Mouse (Mus musculus): Measurements from ENCODE around the gene Pgm3. TPM values are rescaled to one million over a fixed set of nuclear protein-coding genes. Genes with fewer than 3 reads are reported as not detected.

The Pgm3 gene
- polyA plus RNA-seq, 1 experiment from 2014 or later, result 20.3 TPM

GRCm38 (mm10) chr9:86554641-86555040 is 17.0 kb downstream of the Pgm3 start:
- H3K9me3 ChIP-seq (ENCODE audit: control insufficient read depth, low read length), result no peaks in the 10 kb centered on the region
- H3K4me1 ChIP-seq (ENCODE audit: control insufficient read depth in 2 of 2, insufficient read depth in 2 of 2, low read length in 2 of 2), result no peaks in the 10 kb centered on the region
- H3K4me2 ChIP-seq (ENCODE audit: low read length), result no peak overlapping the region
- H3K27ac ChIP-seq (replicated peaks in 1 of 2; ENCODE audit: control insufficient read depth in 1 of 2, insufficient read depth in 1 of 2, low read depth in 2 of 2, low read length in 2 of 2), result no peak overlapping the region
- 90% methylated on average over 4 of the region's 4 CpGs for WGBS
- H3K4me3 ChIP-seq (ENCODE audit: control insufficient read depth in 1 of 2, insufficient read depth in 1 of 2, low read depth in 1 of 2, low read length in 2 of 2), result no peak overlapping the region
- peaks cover 94% of the 10 kb centered on the region for H3K36me3 ChIP-seq (ENCODE audit: control insufficient read depth, insufficient read depth, low read length)
- no peaks in the 10 kb centered on the region for H3K27me3 ChIP-seq (ENCODE audit: control insufficient read depth, insufficient read depth, low read length)
- no peak overlapping the region for H3K9ac ChIP-seq (ENCODE audit: low read length)
- ATAC-seq (ENCODE audit: insufficient number of reproducible peaks, insufficient read depth, low FRiP score, low read depth), result no peak

DNA sequence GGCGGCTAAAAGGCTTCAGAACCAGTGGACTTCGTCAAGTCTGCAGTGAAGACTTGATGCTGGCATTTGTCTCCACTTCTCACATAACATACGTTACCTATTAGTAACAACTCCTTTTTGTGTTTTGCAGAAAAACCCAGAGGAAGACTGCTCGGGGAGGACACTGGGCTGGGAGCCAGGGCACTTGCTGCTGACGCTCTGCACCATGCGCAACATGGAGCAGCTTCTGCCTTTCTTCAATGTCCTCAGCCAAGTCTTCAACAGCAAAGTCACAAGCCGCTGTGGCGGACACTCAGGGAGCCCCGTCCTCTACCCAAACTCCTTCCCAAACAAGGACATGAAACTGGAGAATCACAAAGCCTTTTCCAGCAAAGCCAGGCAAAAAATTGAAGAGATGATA is 17.8 kb downstream of the Pgm3 start:
- Histone ChIP-seq H3K36me3 (ENCODE audit: control insufficient read depth, insufficient read depth, low read length) (peaks cover 93% of the 10 kb centered on the region), H3K9me3 (ENCODE audit: control insufficient read depth, low read length) (no peaks in the 10 kb centered on the region), H3K9ac (ENCODE audit: low read length) (no peak overlapping the region), H3K27me3 (ENCODE audit: control insufficient read depth, insufficient read depth, low read length) (no peaks in the 10 kb centered on the region), H3K4me2 (ENCODE audit: low read length) (no peak overlapping the region), H3K4me3 (ENCODE audit: control insufficient read depth in 1 of 2, insufficient read depth in 1 of 2, low read depth in 1 of 2, low read length in 2 of 2) (no peak overlapping the region), H3K27ac (replicated peaks in 1 of 2; ENCODE audit: control insufficient read depth in 1 of 2, insufficient read depth in 1 of 2, low read depth in 2 of 2, low read length in 2 of 2) (no peak overlapping the region), H3K4me1 (ENCODE audit: control insufficient read depth in 2 of 2, insufficient read depth in 2 of 2, low read length in 2 of 2) (no peaks in the 10 kb centered on the region)
- WGBS, result 79% methylated on average over 9 of the region's 9 CpGs
- no peak for ATAC-seq (ENCODE audit: insufficient number of reproducible peaks, insufficient read depth, low FRiP score, low read depth)

GRCm38 (mm10) chr9:86550717-86551116 is 20.9 kb downstream of the Pgm3 start:
- 88% methylated on average over 3 of the region's 3 CpGs for WGBS

GRCm38 (mm10) chr9:86549637-86550162 is 21.9 kb downstream of the Pgm3 start:
- no peak overlapping the region for H3K4me3 ChIP-seq (ENCODE audit: control insufficient read depth in 1 of 2, insufficient read depth in 1 of 2, low read depth in 1 of 2, low read length in 2 of 2)
- H3K36me3 ChIP-seq (ENCODE audit: control insufficient read depth, insufficient read depth, low read length), result peaks cover 86% of the 10 kb centered on the region
- 73% methylated on average over 5 of the region's 5 CpGs for WGBS
- H3K9ac ChIP-seq (ENCODE audit: low read length), result no peak overlapping the region
- H3K4me2 ChIP-seq (ENCODE audit: low read length), result no peak overlapping the region
- H3K4me1 ChIP-seq (ENCODE audit: control insufficient read depth in 2 of 2, insufficient read depth in 2 of 2, low read length in 2 of 2), result no peaks in the 10 kb centered on the region
- H3K27me3 ChIP-seq (ENCODE audit: control insufficient read depth, insufficient read depth, low read length), result no peaks in the 10 kb centered on the region
- ATAC-seq (ENCODE audit: insufficient number of reproducible peaks, insufficient read depth, low FRiP score, low read depth), result no peak
- H3K27ac ChIP-seq (replicated peaks in 1 of 2; ENCODE audit: control insufficient read depth in 1 of 2, insufficient read depth in 1 of 2, low read depth in 2 of 2, low read length in 2 of 2), result no peak overlapping the region
- no peaks in the 10 kb centered on the region for H3K9me3 ChIP-seq (ENCODE audit: control insufficient read depth, low read length)

More at GRCm38 (mm10) chr9:86550717-86551116, 20.9 kb downstream of the Pgm3 start:
- ATAC-seq (ENCODE audit: insufficient number of reproducible peaks, insufficient read depth, low FRiP score, low read depth), result no peak
- H3K9ac ChIP-seq (ENCODE audit: low read length), result no peak overlapping the region
- H3K4me2 ChIP-seq (ENCODE audit: low read length), result no peak overlapping the region
- H3K4me3 ChIP-seq (ENCODE audit: control insufficient read depth in 1 of 2, insufficient read depth in 1 of 2, low read depth in 1 of 2, low read length in 2 of 2), result no peak overlapping the region
- H3K4me1 ChIP-seq (ENCODE audit: control insufficient read depth in 2 of 2, insufficient read depth in 2 of 2, low read length in 2 of 2), result no peaks in the 10 kb centered on the region
- peaks cover 86% of the 10 kb centered on the region for H3K36me3 ChIP-seq (ENCODE audit: control insufficient read depth, insufficient read depth, low read length)
- H3K27me3 ChIP-seq (ENCODE audit: control insufficient read depth, insufficient read depth, low read length), result no peaks in the 10 kb centered on the region
- no peaks in the 10 kb centered on the region for H3K9me3 ChIP-seq (ENCODE audit: control insufficient read depth, low read length)
- H3K27ac ChIP-seq (replicated peaks in 1 of 2; ENCODE audit: control insufficient read depth in 1 of 2, insufficient read depth in 1 of 2, low read depth in 2 of 2, low read length in 2 of 2), result no peak overlapping the region

DNA sequence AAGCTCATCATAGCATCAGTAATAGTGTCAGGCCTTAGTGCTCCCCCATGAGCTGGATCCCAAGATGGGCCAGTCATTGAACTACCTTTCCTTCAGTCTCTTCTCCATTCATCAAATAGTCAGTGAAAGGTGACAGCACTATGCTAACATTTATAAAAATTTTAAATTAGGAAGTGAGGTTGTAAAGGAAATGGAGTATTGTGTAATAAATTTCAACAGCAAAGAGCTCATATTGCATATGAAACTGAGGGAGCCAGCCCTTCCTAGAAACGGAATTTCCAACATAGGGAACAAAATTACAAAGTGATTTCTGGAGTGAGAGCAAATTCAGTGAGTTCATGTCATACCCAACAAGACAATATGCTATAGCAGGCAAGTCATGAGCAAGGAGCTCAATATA is 27.1 kb downstream of the Pgm3 start:
- Histone ChIP-seq H3K4me3 (ENCODE audit: control insufficient read depth in 1 of 2, insufficient read depth in 1 of 2, low read depth in 1 of 2, low read length in 2 of 2) (no peak overlapping the region), H3K4me2 (ENCODE audit: low read length) (no peak overlapping the region), H3K36me3 (ENCODE audit: control insufficient read depth, insufficient read depth, low read length) (peaks cover 71% of the 10 kb centered on the region), H3K27ac (replicated peaks in 1 of 2; ENCODE audit: control insufficient read depth in 1 of 2, insufficient read depth in 1 of 2, low read depth in 2 of 2, low read length in 2 of 2) (no peak overlapping the region), H3K27me3 (ENCODE audit: control insufficient read depth, insufficient read depth, low read length) (no peaks in the 10 kb centered on the region), H3K9ac (ENCODE audit: low read length) (no peak overlapping the region), H3K4me1 (ENCODE audit: control insufficient read depth in 2 of 2, insufficient read depth in 2 of 2, low read length in 2 of 2) (no peaks in the 10 kb centered on the region), H3K9me3 (ENCODE audit: control insufficient read depth, low read length) (no peaks in the 10 kb centered on the region)
- ATAC-seq (ENCODE audit: insufficient number of reproducible peaks, insufficient read depth, low FRiP score, low read depth), result no peak
- 78% methylated on average over 1 of the region's 1 CpGs for WGBS

DNA sequence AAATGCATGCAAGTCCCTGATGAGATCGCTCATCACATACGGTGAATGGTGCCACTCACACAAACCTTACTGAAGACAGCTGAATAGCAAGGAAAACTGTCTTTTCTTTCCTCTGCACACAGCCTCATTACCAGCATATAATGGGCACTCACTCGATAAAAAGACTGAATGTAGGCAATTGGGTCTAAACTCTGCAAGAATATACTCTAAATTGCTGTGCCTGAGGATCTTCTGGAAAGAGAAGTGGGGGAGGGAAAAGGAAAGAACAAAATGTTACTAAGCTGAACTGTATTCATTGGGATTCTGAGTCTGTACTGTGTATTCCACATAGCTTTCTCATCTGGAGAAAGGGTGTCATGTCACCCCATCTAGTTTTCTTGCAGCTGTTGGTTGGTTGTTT is 28.2 kb downstream of the Pgm3 start:
- ATAC-seq (ENCODE audit: insufficient number of reproducible peaks, insufficient read depth, low FRiP score, low read depth), result no peak
- Histone ChIP-seq H3K36me3 (ENCODE audit: control insufficient read depth, insufficient read depth, low read length) (peaks cover 61% of the 10 kb centered on the region), H3K27me3 (ENCODE audit: control insufficient read depth, insufficient read depth, low read length) (no peaks in the 10 kb centered on the region), H3K4me1 (ENCODE audit: control insufficient read depth in 2 of 2, insufficient read depth in 2 of 2, low read length in 2 of 2) (no peaks in the 10 kb centered on the region), H3K9me3 (ENCODE audit: control insufficient read depth, low read length) (no peaks in the 10 kb centered on the region), H3K27ac (replicated peaks in 1 of 2; ENCODE audit: control insufficient read depth in 1 of 2, insufficient read depth in 1 of 2, low read depth in 2 of 2, low read length in 2 of 2) (no peak overlapping the region), H3K9ac (ENCODE audit: low read length) (no peak overlapping the region), H3K4me3 (ENCODE audit: control insufficient read depth in 1 of 2, insufficient read depth in 1 of 2, low read depth in 1 of 2, low read length in 2 of 2) (no peak overlapping the region), H3K4me2 (ENCODE audit: low read length) (no peak overlapping the region)
- WGBS, result 91% methylated on average over 3 of the region's 3 CpGs

DNA sequence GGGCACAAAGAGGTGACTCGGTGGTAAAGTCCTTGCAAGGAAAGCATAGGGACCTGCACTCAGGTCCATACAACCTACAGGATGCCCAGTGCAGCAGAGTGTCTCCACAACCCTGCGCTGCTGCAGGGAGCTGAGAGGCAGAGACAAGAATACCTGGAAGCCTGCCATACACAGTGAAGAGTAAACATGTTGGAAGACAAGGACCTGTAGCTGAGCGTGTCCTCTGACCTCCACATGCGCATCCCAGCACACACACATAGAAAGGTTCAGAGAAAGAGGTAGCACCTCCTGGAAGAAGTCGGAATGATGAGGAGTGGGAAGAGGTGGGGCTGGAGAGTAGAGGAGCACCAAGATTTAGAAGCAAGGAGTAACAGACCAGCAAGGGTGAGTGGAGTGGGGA is 37.6 kb downstream of the Pgm3 start:
- H3K4me1 ChIP-seq (ENCODE audit: control insufficient read depth in 2 of 2, insufficient read depth in 2 of 2, low read length in 2 of 2), result no peaks in the 10 kb centered on the region
- H3K9ac ChIP-seq (ENCODE audit: low read length), result no peak overlapping the region
- H3K27ac ChIP-seq (replicated peaks in 1 of 2; ENCODE audit: control insufficient read depth in 1 of 2, insufficient read depth in 1 of 2, low read depth in 2 of 2, low read length in 2 of 2), result no peak overlapping the region
- no peaks in the 10 kb centered on the region for H3K9me3 ChIP-seq (ENCODE audit: control insufficient read depth, low read length)
- H3K4me2 ChIP-seq (ENCODE audit: low read length), result no peak overlapping the region
- peaks cover 40% of the 10 kb centered on the region for H3K36me3 ChIP-seq (ENCODE audit: control insufficient read depth, insufficient read depth, low read length)
- H3K27me3 ChIP-seq (ENCODE audit: control insufficient read depth, insufficient read depth, low read length), result no peaks in the 10 kb centered on the region
- no peak overlapping the region for H3K4me3 ChIP-seq (ENCODE audit: control insufficient read depth in 1 of 2, insufficient read depth in 1 of 2, low read depth in 1 of 2, low read length in 2 of 2)
- WGBS, result 84% methylated on average over 5 of the region's 5 CpGs
- no peak for ATAC-seq (ENCODE audit: insufficient number of reproducible peaks, insufficient read depth, low FRiP score, low read depth)

DNA sequence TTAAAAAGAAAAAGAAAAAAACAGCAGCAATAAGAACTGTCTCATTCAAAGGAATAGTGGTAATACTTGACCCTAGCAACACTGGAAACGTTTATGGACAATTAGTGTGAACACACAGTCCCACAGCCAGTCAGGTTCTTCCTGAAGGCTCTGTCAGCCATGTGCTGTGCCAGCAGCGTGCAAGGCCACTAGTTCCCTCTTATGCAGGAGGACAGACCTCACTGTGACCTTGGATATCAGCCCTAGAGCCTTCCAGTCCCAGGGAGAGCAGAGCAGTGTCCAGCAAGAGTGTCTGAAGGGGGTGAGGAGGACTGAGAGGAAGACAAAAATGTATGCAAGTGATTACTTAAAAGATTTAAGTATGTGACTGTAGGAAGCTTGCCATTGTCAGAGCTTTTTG is 46.0 kb downstream of the Pgm3 start:
- Histone ChIP-seq H3K4me1 (ENCODE audit: control insufficient read depth in 2 of 2, insufficient read depth in 2 of 2, low read length in 2 of 2) (no peaks in the 10 kb centered on the region), H3K27me3 (ENCODE audit: control insufficient read depth, insufficient read depth, low read length) (no peaks in the 10 kb centered on the region), H3K4me2 (ENCODE audit: low read length) (no peak overlapping the region), H3K4me3 (ENCODE audit: control insufficient read depth in 1 of 2, insufficient read depth in 1 of 2, low read depth in 1 of 2, low read length in 2 of 2) (no peak overlapping the region), H3K9ac (ENCODE audit: low read length) (no peak overlapping the region), H3K9me3 (ENCODE audit: control insufficient read depth, low read length) (no peaks in the 10 kb centered on the region), H3K36me3 (ENCODE audit: control insufficient read depth, insufficient read depth, low read length) (peaks cover 51% of the 10 kb centered on the region), H3K27ac (replicated peaks in 1 of 2; ENCODE audit: control insufficient read depth in 1 of 2, insufficient read depth in 1 of 2, low read depth in 2 of 2, low read length in 2 of 2) (no peak overlapping the region)
- ATAC-seq (ENCODE audit: insufficient number of reproducible peaks, insufficient read depth, low FRiP score, low read depth), result no peak
- 17% methylated on average over 2 of the region's 2 CpGs for WGBS
